Mouse (Mus musculus) frontal cortex, postnatal 25 days (tissue): Measurements from ENCODE around the gene Ston1.

Experiments used
- DNase-seq, 2 experiments: peaks; one replicate each; pipeline ENCODE4 v3.0.0; 2022; ENCODE audit warnings: low spot score in 2 of 2

The Ston1 gene

GRCm38 (mm10) chr17:88675310-88676309 is 78.1 kb downstream of the Ston1 start:
- DNase-seq = no peak

GRCm38 (mm10) chr17:88688226-88688625 is 90.7 kb downstream of the Ston1 start:
- DNase-seq = no peak

- no peak for DNase-seq
These were observed 99.3 kb downstream of the Ston1 start for GRCm38 (mm10) chr17:88696656-88697333.

GRCm38 (mm10) chr17:88700901-88701300 is 103.4 kb downstream of the Ston1 start:
- no peak for DNase-seq

- no peak for DNase-seq
These were observed 104.9 kb downstream of the Ston1 start for GRCm38 (mm10) chr17:88702345-88702744.

- no peak for DNase-seq
These were observed 105.6 kb downstream of the Ston1 start for GRCm38 (mm10) chr17:88703112-88703511.

- DNase-seq = no peak
These were observed 108.8 kb downstream of the Ston1 start for GRCm38 (mm10) chr17:88706231-88706649.
